8 mouse cellular contexts compared by ENCODE assay signal in the genomic region with DNA sequence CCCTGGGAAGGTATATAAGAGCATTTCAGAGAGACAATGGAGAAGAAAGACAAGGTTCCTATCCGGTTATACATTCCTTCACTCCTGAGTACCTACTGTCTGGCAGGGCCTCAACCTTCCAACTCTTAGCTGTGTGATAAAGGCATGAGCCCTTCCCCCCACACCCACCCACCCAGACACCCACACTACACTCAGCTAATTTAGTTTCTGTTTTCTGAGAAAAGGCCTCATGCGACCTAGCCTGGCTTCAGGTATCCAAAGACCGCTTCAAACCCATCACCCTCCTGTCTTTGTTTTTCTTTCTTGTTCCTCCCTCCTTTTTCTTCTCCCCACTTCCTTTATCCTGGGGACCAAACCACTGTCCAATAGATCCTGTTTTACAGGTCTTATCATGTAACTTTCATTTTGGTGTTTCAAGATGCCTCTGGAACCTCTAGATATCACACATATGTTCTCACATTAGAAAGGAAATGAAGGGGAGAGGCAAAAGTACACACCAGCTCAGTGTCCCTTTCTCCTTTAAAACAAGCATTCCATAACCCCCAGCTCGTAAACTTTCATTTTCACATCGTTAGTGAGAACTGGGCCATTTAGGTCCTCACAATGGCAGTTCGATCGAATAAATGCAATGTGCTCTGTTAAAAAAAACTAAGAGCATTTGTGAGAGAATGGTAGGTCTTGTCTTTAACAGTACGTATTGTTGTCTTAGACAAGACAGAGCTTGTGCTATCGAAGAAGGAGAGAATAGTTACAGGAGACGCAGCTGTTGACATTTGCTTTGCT. TPM values are rescaled to one million over a fixed set of nuclear protein-coding genes. Genes with fewer than 3 reads are reported as not detected.
A peak's percentile ranks its signal among the peaks of the same experiment; 100 is the strongest.
DNase-seq lines count a peak whose midpoint lies in the region; ATAC-seq and TF ChIP-seq lines count a peak whose summit lies in the region.

No protein-coding gene starts in this region.

- peak overlapping the region; percentile 54 for H3K4me2 ChIP-seq in kidney, postnatal 0 days (ENCODE audit: low read length)
- H3K4me2 ChIP-seq in embryonic facial prominence, embryonic 12.5 days (replicated peaks): peak overlapping the region; percentile 74
- peak overlapping the region; percentile 53 for H3K4me2 ChIP-seq in intestine, embryonic 14.5 days (ENCODE audit: low read length)
- H3K4me2 ChIP-seq in midbrain, embryonic 16.5 days (ENCODE audit: low read length): peak overlapping the region; percentile 86

- H3K4me1 ChIP-seq in kidney, postnatal 0 days (replicated peaks; ENCODE audit: insufficient read depth, low read length): peaks cover 11% of the 10 kb centered on the region; the same call in 1 of the 2 replicates
- H3K4me1 ChIP-seq in embryonic facial prominence, embryonic 12.5 days: peaks cover 14% of the 10 kb centered on the region
- H3K4me1 ChIP-seq in intestine, embryonic 14.5 days (replicated peaks; ENCODE audit: control insufficient read depth, insufficient read depth, low read length): peaks cover 25% of the 10 kb centered on the region
- peaks cover 27% of the 10 kb centered on the region for H3K4me1 ChIP-seq in midbrain, embryonic 16.5 days (ENCODE audit: control insufficient read depth, insufficient read depth, low read length)

- WGBS in kidney, postnatal 0 days: 75% methylated on average over 10 of the region's 10 CpGs
- 86% methylated on average over 10 of the region's 10 CpGs for WGBS in embryonic facial prominence, embryonic 12.5 days
- WGBS in intestine, embryonic 14.5 days: 83% methylated on average over 10 of the region's 10 CpGs
- WGBS in midbrain, embryonic 16.5 days: 90% methylated on average over 10 of the region's 10 CpGs

- DNase-seq in kidney, postnatal 0 days (ENCODE audit: low spot score): no peak
- no peak for DNase-seq in kidney, adult 8-10 months
- DNase-seq in intestine, embryonic 14.5 days (ENCODE audit: low spot score): no peak
- DNase-seq in layer of hippocampus, postnatal 25 days (ENCODE audit: extremely low spot score in 1 of 2, low spot score in 1 of 2): no peak
- no peak for DNase-seq in lung, postnatal 25 days (ENCODE audit: low spot score)
- no peak for DNase-seq in thymus, postnatal 10 days (ENCODE audit: low spot score in 2 of 2)

- peak overlapping the region; percentile 54; the same call in 1 of the 2 replicates for H3K27ac ChIP-seq in kidney, postnatal 0 days
- no peak overlapping the region for H3K27ac ChIP-seq in embryonic facial prominence, embryonic 12.5 days
- peak overlapping the region; percentile 99; the same call in 1 of the 2 replicates for H3K27ac ChIP-seq in intestine, embryonic 14.5 days (ENCODE audit: low read depth)
- H3K27ac ChIP-seq in midbrain, embryonic 16.5 days (ENCODE audit: low read length): peak overlapping the region; percentile 98

- TF ChIP-seq CTCF in kidney, postnatal 0 days (IDR thresholded peaks at IDR 0.05; ENCODE audit: low read depth): no peak

- no peaks in the 10 kb centered on the region for H3K27me3 ChIP-seq in kidney, postnatal 0 days (ENCODE audit: insufficient read depth, low read length)
- no peaks in the 10 kb centered on the region for H3K27me3 ChIP-seq in embryonic facial prominence, embryonic 12.5 days
- H3K27me3 ChIP-seq in intestine, embryonic 14.5 days (replicated peaks; ENCODE audit: control insufficient read depth, insufficient read depth, low read length): no peaks in the 10 kb centered on the region
- no peaks in the 10 kb centered on the region for H3K27me3 ChIP-seq in midbrain, embryonic 16.5 days (ENCODE audit: control insufficient read depth, insufficient read depth, low read depth, low read length)

- no peak overlapping the region for H3K9ac ChIP-seq in kidney, postnatal 0 days (ENCODE audit: low read depth, low read length)
- no peak overlapping the region for H3K9ac ChIP-seq in embryonic facial prominence, embryonic 12.5 days
- H3K9ac ChIP-seq in intestine, embryonic 14.5 days (ENCODE audit: low read length): no peak overlapping the region
- peak overlapping the region; percentile 66 for H3K9ac ChIP-seq in midbrain, embryonic 16.5 days (ENCODE audit: low read depth, low read length)

- H3K9me3 ChIP-seq in kidney, postnatal 0 days (replicated peaks; ENCODE audit: low read length): no peaks in the 10 kb centered on the region
- no peaks in the 10 kb centered on the region for H3K9me3 ChIP-seq in embryonic facial prominence, embryonic 12.5 days
- no peaks in the 10 kb centered on the region for H3K9me3 ChIP-seq in intestine, embryonic 14.5 days (ENCODE audit: control insufficient read depth, low read length)
- H3K9me3 ChIP-seq in midbrain, embryonic 16.5 days (replicated peaks; ENCODE audit: control insufficient read depth, low read length, poor library complexity, severe bottlenecking): no peaks in the 10 kb centered on the region

- no peaks in the 10 kb centered on the region for H3K36me3 ChIP-seq in kidney, postnatal 0 days (ENCODE audit: insufficient read depth, low read length)
- no peaks in the 10 kb centered on the region for H3K36me3 ChIP-seq in embryonic facial prominence, embryonic 12.5 days
- H3K36me3 ChIP-seq in intestine, embryonic 14.5 days (ENCODE audit: control insufficient read depth, insufficient read depth, low read length): no peaks in the 10 kb centered on the region
- no peaks in the 10 kb centered on the region for H3K36me3 ChIP-seq in midbrain, embryonic 16.5 days (ENCODE audit: control insufficient read depth, insufficient read depth, low read length)

- ATAC-seq in kidney, postnatal 0 days (replicated peaks; ENCODE audit: low FRiP score, low read depth): no peak
- ATAC-seq in embryonic facial prominence, embryonic 12.5 days (ENCODE audit: insufficient number of reproducible peaks, insufficient read depth, low FRiP score, low TSS enrichment): no peak
- ATAC-seq in intestine, embryonic 14.5 days (replicated peaks; ENCODE audit: low FRiP score, low TSS enrichment, low read depth): no peak
- peak; percentile 5; the same call in 1 of the 2 replicates for ATAC-seq in midbrain, embryonic 16.5 days

- H3K4me3 ChIP-seq in kidney, postnatal 0 days (replicated peaks; ENCODE audit: low read depth, low read length): peak overlapping the region; percentile 91
- peak overlapping the region; percentile 88 for H3K4me3 ChIP-seq in embryonic facial prominence, embryonic 12.5 days
- H3K4me3 ChIP-seq in intestine, embryonic 14.5 days (ENCODE audit: low read depth, low read length): peak overlapping the region; percentile 85
- H3K4me3 ChIP-seq in midbrain, embryonic 16.5 days (ENCODE audit: low read depth, low read length): peak overlapping the region; percentile 85

RNA-seq across cellular contexts. Expression of a gene that starts 1.1 kb away (rescaled TPM):
- 128 and 129 TPM in 2 replicates for polyA plus RNA-seq in kidney, postnatal 0 days (2015; fragmentation: Nextera tagmentation; extraction: Ambion mirVana)
- polyA plus RNA-seq in embryonic facial prominence, embryonic 12.5 days (2016; fragmentation: Nextera tagmentation; extraction: Ambion mirVana): 93.7 and 99.2 TPM in 2 replicates
- 93.4 and 95.3 TPM in 2 replicates for polyA plus RNA-seq in intestine, embryonic 14.5 days (2014; fragmentation: Nextera tagmentation; extraction: Ambion mirVana)
- 117 and 118 TPM in 2 replicates for polyA plus RNA-seq in midbrain, embryonic 16.5 days (2015; fragmentation: Nextera tagmentation; extraction: Ambion mirVana)
- 10 to 100 TPM; 60.2 to 64.9 TPM for total RNA-seq in layer of hippocampus, postnatal 25 days (2021)

RNA-seq across cellular contexts. Expression of a gene that starts 39.5 kb away (rescaled TPM):
- polyA plus RNA-seq in kidney, postnatal 0 days (2015; fragmentation: Nextera tagmentation; extraction: Ambion mirVana): 16.1 and 20.4 TPM in 2 replicates
- 0.31 and 0.42 TPM in 2 replicates for polyA plus RNA-seq in embryonic facial prominence, embryonic 12.5 days (2016; fragmentation: Nextera tagmentation; extraction: Ambion mirVana)
- 4.9 and 5.9 TPM in 2 replicates for polyA plus RNA-seq in intestine, embryonic 14.5 days (2014; fragmentation: Nextera tagmentation; extraction: Ambion mirVana)
- 0.78 and 0.98 TPM in 2 replicates for polyA plus RNA-seq in midbrain, embryonic 16.5 days (2015; fragmentation: Nextera tagmentation; extraction: Ambion mirVana)
- under 1 TPM; 0.19 to 0.30 TPM for total RNA-seq in layer of hippocampus, postnatal 25 days (2021)
